Mouse (Mus musculus): ENCODE measurements around the gene Icam2. TPM values are rescaled to one million over a fixed set of nuclear protein-coding genes. Genes with fewer than 3 reads are reported as not detected.

The Icam2 gene
- 12.9 and 21.2 TPM in 2 replicates for polyA plus RNA-seq (2012; ENCODE audit: insufficient read depth, insufficient read length, missing spikeins)

- Histone ChIP-seq H3K27ac (replicated peaks; ENCODE audit: low read depth, low read length) (peak within 1 kb of the TSS; percentile 67), H3K4me1 (ENCODE audit: control insufficient read depth, insufficient read depth, insufficient read length, low read length) (peaks cover 20% of the 10 kb centered on the region), H3K4me3 (ENCODE audit: insufficient read depth, low read depth, low read length) (peak within 1 kb of the TSS; percentile 6)
Measured at GRCm38 (mm10) chr11:106387791-106388216, at the start of gene Icam2. Gene Icam2 (minus strand): TSS chr11:106388075.

- no peaks in the 10 kb centered on the region for H3K4me1 ChIP-seq (ENCODE audit: control insufficient read depth, insufficient read depth, insufficient read length, low read length)
- H3K4me3 ChIP-seq (ENCODE audit: insufficient read depth, low read depth, low read length): no peak overlapping the region
- no peak overlapping the region for H3K27ac ChIP-seq (replicated peaks; ENCODE audit: low read depth, low read length)
Measured at GRCm38 (mm10) chr11:106437543-106437942, 49.7 kb upstream of the Icam2 start.

- Histone ChIP-seq H3K4me3 (ENCODE audit: insufficient read depth, low read depth, low read length) (no peak overlapping the region), H3K4me1 (ENCODE audit: control insufficient read depth, insufficient read depth, insufficient read length, low read length) (no peaks in the 10 kb centered on the region), H3K27ac (replicated peaks; ENCODE audit: low read depth, low read length) (no peak overlapping the region)
Measured at GRCm38 (mm10) chr11:106437039-106437438, 49.2 kb upstream of the Icam2 start.

- Histone ChIP-seq H3K27ac (replicated peaks; ENCODE audit: low read depth, low read length) (no peak overlapping the region), H3K4me1 (ENCODE audit: control insufficient read depth, insufficient read depth, insufficient read length, low read length) (no peaks in the 10 kb centered on the region; the same call in 1 of the 2 replicates), H3K4me3 (ENCODE audit: insufficient read depth, low read depth, low read length) (no peak overlapping the region)
Measured at GRCm38 (mm10) chr11:106430392-106430791, 42.5 kb upstream of the Icam2 start.

GRCm38 (mm10) chr11:106429689-106430088 lies 41.8 kb upstream of the Icam2 start:
- Histone ChIP-seq H3K4me1 (ENCODE audit: control insufficient read depth, insufficient read depth, insufficient read length, low read length) (no peaks in the 10 kb centered on the region; the same call in 1 of the 2 replicates), H3K4me3 (ENCODE audit: insufficient read depth, low read depth, low read length) (no peak overlapping the region), H3K27ac (replicated peaks; ENCODE audit: low read depth, low read length) (no peak overlapping the region)

GRCm38 (mm10) chr11:106428556-106428955 lies 40.7 kb upstream of the Icam2 start:
- Histone ChIP-seq H3K4me3 (ENCODE audit: insufficient read depth, low read depth, low read length) (no peak overlapping the region), H3K27ac (replicated peaks; ENCODE audit: low read depth, low read length) (no peak overlapping the region), H3K4me1 (ENCODE audit: control insufficient read depth, insufficient read depth, insufficient read length, low read length) (no peaks in the 10 kb centered on the region; the same call in 1 of the 2 replicates)

- H3K4me3 ChIP-seq (ENCODE audit: insufficient read depth, low read depth, low read length): no peak overlapping the region
- H3K4me1 ChIP-seq (ENCODE audit: control insufficient read depth, insufficient read depth, insufficient read length, low read length): no peaks in the 10 kb centered on the region; the same call in 1 of the 2 replicates
- no peak overlapping the region for H3K27ac ChIP-seq (replicated peaks; ENCODE audit: low read depth, low read length)
Measured at GRCm38 (mm10) chr11:106428106-106428505, 40.2 kb upstream of the Icam2 start.

GRCm38 (mm10) chr11:106426447-106426846 lies 38.6 kb upstream of the Icam2 start:
- H3K4me1 ChIP-seq (ENCODE audit: control insufficient read depth, insufficient read depth, insufficient read length, low read length): no peaks in the 10 kb centered on the region; the same call in 1 of the 2 replicates
- no peak overlapping the region for H3K4me3 ChIP-seq (ENCODE audit: insufficient read depth, low read depth, low read length)
- H3K27ac ChIP-seq (replicated peaks; ENCODE audit: low read depth, low read length): no peak overlapping the region

- Histone ChIP-seq H3K27ac (replicated peaks; ENCODE audit: low read depth, low read length) (no peak overlapping the region), H3K4me3 (ENCODE audit: insufficient read depth, low read depth, low read length) (no peak overlapping the region), H3K4me1 (ENCODE audit: control insufficient read depth, insufficient read depth, insufficient read length, low read length) (no peaks in the 10 kb centered on the region; the same call in 1 of the 2 replicates)
Measured at GRCm38 (mm10) chr11:106425201-106425600, 37.3 kb upstream of the Icam2 start.

GRCm38 (mm10) chr11:106419262-106420102 lies 31.6 kb upstream of the Icam2 start:
- Histone ChIP-seq H3K27ac (replicated peaks; ENCODE audit: low read depth, low read length) (peak overlapping the region; percentile 59), H3K4me3 (ENCODE audit: insufficient read depth, low read depth, low read length) (no peak overlapping the region), H3K4me1 (ENCODE audit: control insufficient read depth, insufficient read depth, insufficient read length, low read length) (no peaks in the 10 kb centered on the region)

GRCm38 (mm10) chr11:106418622-106419196 lies 30.8 kb upstream of the Icam2 start:
- Histone ChIP-seq H3K27ac (replicated peaks; ENCODE audit: low read depth, low read length) (no peak overlapping the region), H3K4me3 (ENCODE audit: insufficient read depth, low read depth, low read length) (no peak overlapping the region), H3K4me1 (ENCODE audit: control insufficient read depth, insufficient read depth, insufficient read length, low read length) (no peaks in the 10 kb centered on the region)

- Histone ChIP-seq H3K27ac (replicated peaks; ENCODE audit: low read depth, low read length) (no peak overlapping the region), H3K4me3 (ENCODE audit: insufficient read depth, low read depth, low read length) (no peak overlapping the region), H3K4me1 (ENCODE audit: control insufficient read depth, insufficient read depth, insufficient read length, low read length) (no peaks in the 10 kb centered on the region)
Measured at GRCm38 (mm10) chr11:106417860-106418259, 30.0 kb upstream of the Icam2 start.

- no peaks in the 10 kb centered on the region for H3K4me1 ChIP-seq (ENCODE audit: control insufficient read depth, insufficient read depth, insufficient read length, low read length)
- no peak overlapping the region for H3K27ac ChIP-seq (replicated peaks; ENCODE audit: low read depth, low read length)
- no peak overlapping the region for H3K4me3 ChIP-seq (ENCODE audit: insufficient read depth, low read depth, low read length)
Measured at GRCm38 (mm10) chr11:106416331-106416730, 28.5 kb upstream of the Icam2 start.

GRCm38 (mm10) chr11:106412641-106413360 lies 24.9 kb upstream of the Icam2 start:
- no peak overlapping the region for H3K4me3 ChIP-seq (ENCODE audit: insufficient read depth, low read depth, low read length)
- H3K27ac ChIP-seq (replicated peaks; ENCODE audit: low read depth, low read length): no peak overlapping the region
- H3K4me1 ChIP-seq (ENCODE audit: control insufficient read depth, insufficient read depth, insufficient read length, low read length): no peaks in the 10 kb centered on the region

- no peak overlapping the region for H3K4me3 ChIP-seq (ENCODE audit: insufficient read depth, low read depth, low read length)
- H3K4me1 ChIP-seq (ENCODE audit: control insufficient read depth, insufficient read depth, insufficient read length, low read length): no peaks in the 10 kb centered on the region
- H3K27ac ChIP-seq (replicated peaks; ENCODE audit: low read depth, low read length): no peak overlapping the region
Measured at GRCm38 (mm10) chr11:106411157-106411556, 23.3 kb upstream of the Icam2 start.

Data from brown adipose tissue, adult 24 weeks (tissue).